Mouse (Mus musculus): Measurements from ENCODE around the gene Psmd8.

GRCm38 (mm10) chr7:29162294-29162693, 18.2 kb downstream of the Psmd8 start:
- TF ChIP-seq POLR2A (IDR thresholded peaks at IDR 0.05; ENCODE audit: low read depth, low read length): no peak
- TF ChIP-seq CTCF (IDR thresholded peaks at IDR 0.05; ENCODE audit: extremely low read depth, insufficient read length, insufficient replicate concordance, low read depth, low read length): no peak
